Comparison of ENCODE assay signal across 23 mouse cellular contexts in genomic region chr4:71811444-71811843, GRCm38 (mm10). TPM values are rescaled to one million over a fixed set of nuclear protein-coding genes. Genes with fewer than 3 reads are reported as not detected.
"Had no signal": no experiment of that assay in that cellular context is flagged by ENCODE, and none has a peak within 500 bp of the region (broad histone marks: within the 10 kb centered on the region; RNA-seq: fewer than 3 reads in every experiment).

No protein-coding gene starts in this region.

- ATAC-seq: intestine, postnatal 0 days; lung, postnatal 0 days had no signal

- H3K36me3 ChIP-seq: limb, embryonic 12.5 days; limb, embryonic 15.5 days; liver, embryonic 13.5 days had no signal

- H3K4me1 ChIP-seq: limb, embryonic 12.5 days; limb, embryonic 15.5 days; liver, embryonic 13.5 days had no signal

- H3K4me2 ChIP-seq: limb, embryonic 12.5 days; limb, embryonic 15.5 days; liver, embryonic 13.5 days; lung, embryonic 14.5 days had no signal

- H3K27ac ChIP-seq: kidney, postnatal 0 days; limb, embryonic 12.5 days; limb, embryonic 15.5 days; liver, embryonic 13.5 days; macrophage had no signal

- DNase-seq: kidney, adult 2 months; kidney, postnatal 25 days; layer of hippocampus, postnatal 36 days; left cerebral cortex, postnatal 4 days; liver, embryonic 13.5 days; lung, embryonic 14.5 days; thymus, adult 18-20 months; thymus, postnatal 36 days had no signal

- H3K9me3 ChIP-seq: limb, embryonic 12.5 days; limb, embryonic 15.5 days; liver, embryonic 13.5 days had no signal

- H3K27me3 ChIP-seq: limb, embryonic 12.5 days; limb, embryonic 15.5 days; liver, embryonic 13.5 days had no signal

- H3K9ac ChIP-seq: limb, embryonic 12.5 days; limb, embryonic 15.5 days; liver, embryonic 13.5 days; lung, embryonic 14.5 days had no signal

- H3K4me3 ChIP-seq: limb, embryonic 12.5 days; limb, embryonic 15.5 days; liver, embryonic 13.5 days had no signal

RNA-seq across cellular contexts. Expression of gene Gm11232, which starts 53.7 kb away (rescaled TPM):
- total RNA-seq: layer of hippocampus, adult 8-10 months; layer of hippocampus, postnatal 10 days; layer of hippocampus, postnatal 36 days; left cerebral cortex, adult 8-10 months; left cerebral cortex, postnatal 14 days; left cerebral cortex, postnatal 4 days; megakaryocyte, adult 5-6 weeks had no signal
- polyA plus RNA-seq: intestine, postnatal 0 days; kidney, adult 2 months; limb, embryonic 12.5 days; limb, embryonic 15.5 days; liver, embryonic 13.5 days; liver, embryonic 16.5 days; lung, postnatal 0 days; macrophage; neural tube, embryonic 14.5 days; small intestine, adult 2 months; testis, adult 2 months had no signal
